Mouse (Mus musculus): ENCODE measurements around the gene Nf2. TPM values are rescaled to one million over a fixed set of nuclear protein-coding genes. Genes with fewer than 3 reads are reported as not detected.
"Not testable (repeated sequence)": the region's sequence is repeated elsewhere in the genome, so short reads cannot be mapped to it uniquely, and the experiment has no call there.

The Nf2 gene
- polyA plus RNA-seq, 1 experiment from 2014 or later = 64.0 TPM

DNA sequence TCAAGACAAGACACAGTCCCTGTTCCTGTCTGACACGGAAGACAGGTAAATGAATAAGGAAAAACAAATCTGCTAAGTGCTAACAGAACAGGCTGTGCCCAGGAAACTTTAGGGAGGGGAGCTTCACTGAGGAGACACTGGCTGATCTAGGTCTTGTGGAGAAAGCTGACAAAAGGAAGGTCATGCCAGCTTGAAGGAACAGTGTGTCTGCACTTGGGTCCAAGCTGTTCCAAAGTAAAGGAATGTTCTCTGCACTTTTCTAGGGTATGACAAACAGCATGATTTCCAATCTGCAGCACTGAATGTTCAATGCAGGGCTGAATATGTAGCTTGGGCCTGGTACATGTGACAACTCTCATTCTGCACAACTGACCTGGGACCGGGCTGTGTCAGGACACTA is 21.4 kb downstream of the Nf2 start:
- 83% methylated on average over 2 of the region's 2 CpGs for WGBS
- Histone ChIP-seq H3K4me2 (ENCODE audit: low read length) (no peak overlapping the region), H3K36me3 (ENCODE audit: control insufficient read depth, insufficient read depth, low read length) (no peaks in the 10 kb centered on the region), H3K4me3 (replicated peaks; ENCODE audit: low read depth, low read length) (no peak overlapping the region), H3K4me1 (ENCODE audit: control insufficient read depth, insufficient read depth, low read length) (no peaks in the 10 kb centered on the region), H3K27ac (replicated peaks; ENCODE audit: low read depth, low read length) (no peak overlapping the region), H3K27me3 (ENCODE audit: control insufficient read depth, insufficient read depth, low read length) (no peaks in the 10 kb centered on the region), H3K9me3 (ENCODE audit: control insufficient read depth, low read length) (no peaks in the 10 kb centered on the region), H3K9ac (replicated peaks; ENCODE audit: low read length) (no peak overlapping the region)
- DNase-seq = no peak
- ATAC-seq (ENCODE audit: low FRiP score, low TSS enrichment) = no peak

DNA sequence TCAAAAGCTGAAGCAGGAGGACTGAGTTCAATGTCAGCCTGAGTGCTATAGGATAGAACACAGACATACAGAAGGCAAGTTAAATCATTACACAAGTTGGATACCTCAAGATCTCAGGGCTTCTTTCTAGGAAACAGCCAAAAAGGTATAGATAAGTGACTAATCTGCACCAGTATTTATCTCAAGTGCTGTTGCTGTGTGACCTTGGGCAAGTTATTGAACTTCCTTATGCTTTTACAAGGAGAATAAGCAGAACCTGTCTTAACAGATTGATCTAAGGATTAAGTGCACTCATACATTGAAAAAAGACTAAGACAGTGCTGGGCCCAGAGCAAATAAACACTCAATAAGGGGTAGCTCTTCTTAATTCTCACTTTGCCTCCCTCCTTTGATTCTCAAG is 22.0 kb downstream of the Nf2 start:
- no peaks in the 10 kb centered on the region for H3K9me3 ChIP-seq (ENCODE audit: control insufficient read depth, low read length)
- no peak for ATAC-seq (ENCODE audit: low FRiP score, low TSS enrichment)

DNA sequence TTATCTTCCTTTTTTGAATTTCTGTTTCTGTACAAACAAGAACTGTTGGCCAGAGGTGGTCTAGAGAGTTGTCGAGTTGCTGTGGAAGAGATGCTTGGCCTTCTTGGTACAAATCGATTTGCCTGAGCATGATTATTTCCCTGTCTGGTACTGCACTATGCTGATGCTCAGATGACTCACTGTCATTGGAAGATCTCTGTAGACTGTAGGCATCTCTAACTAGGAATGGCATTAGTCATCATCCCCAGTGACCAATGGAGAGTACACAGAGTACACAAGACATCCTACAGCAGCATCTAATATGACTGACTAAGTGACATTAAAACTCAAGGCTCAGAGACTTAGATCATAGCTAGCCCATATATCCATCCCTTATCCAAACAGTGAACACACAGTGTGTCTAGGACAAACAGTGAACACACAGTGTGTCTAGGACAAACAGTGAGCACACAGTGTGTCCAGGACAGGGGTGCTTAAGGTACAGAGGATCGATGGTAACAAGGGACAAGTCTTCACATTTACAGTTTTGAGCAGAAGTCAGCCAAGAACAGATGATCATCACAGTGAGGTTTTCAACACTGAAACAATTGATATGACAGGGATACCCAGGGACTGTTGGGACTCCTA is 23.1 kb downstream of the Nf2 start:
- no peak for ATAC-seq (ENCODE audit: low FRiP score, low TSS enrichment)
- Histone ChIP-seq H3K4me1 (ENCODE audit: control insufficient read depth, insufficient read depth, low read length) (no peaks in the 10 kb centered on the region), H3K27me3 (ENCODE audit: control insufficient read depth, insufficient read depth, low read length) (no peaks in the 10 kb centered on the region), H3K9ac (replicated peaks; ENCODE audit: low read length) (no peak overlapping the region), H3K4me3 (replicated peaks; ENCODE audit: low read depth, low read length) (no peak overlapping the region), H3K4me2 (ENCODE audit: low read length) (no peak overlapping the region), H3K27ac (replicated peaks; ENCODE audit: low read depth, low read length) (no peak overlapping the region), H3K9me3 (ENCODE audit: control insufficient read depth, low read length) (no peaks in the 10 kb centered on the region), H3K36me3 (ENCODE audit: control insufficient read depth, insufficient read depth, low read length) (no peaks in the 10 kb centered on the region)
- DNase-seq = no peak
- 98% methylated on average over 3 of the region's 3 CpGs for WGBS

More for the DNA sequence above, 22.0 kb downstream of the Nf2 start:
- Histone ChIP-seq H3K4me2 (ENCODE audit: low read length) (no peak overlapping the region), H3K9ac (replicated peaks; ENCODE audit: low read length) (no peak overlapping the region), H3K27me3 (ENCODE audit: control insufficient read depth, insufficient read depth, low read length) (no peaks in the 10 kb centered on the region), H3K36me3 (ENCODE audit: control insufficient read depth, insufficient read depth, low read length) (no peaks in the 10 kb centered on the region), H3K27ac (replicated peaks; ENCODE audit: low read depth, low read length) (no peak overlapping the region), H3K4me3 (replicated peaks; ENCODE audit: low read depth, low read length) (no peak overlapping the region), H3K4me1 (ENCODE audit: control insufficient read depth, insufficient read depth, low read length) (no peaks in the 10 kb centered on the region)
- no peak for DNase-seq

DNA sequence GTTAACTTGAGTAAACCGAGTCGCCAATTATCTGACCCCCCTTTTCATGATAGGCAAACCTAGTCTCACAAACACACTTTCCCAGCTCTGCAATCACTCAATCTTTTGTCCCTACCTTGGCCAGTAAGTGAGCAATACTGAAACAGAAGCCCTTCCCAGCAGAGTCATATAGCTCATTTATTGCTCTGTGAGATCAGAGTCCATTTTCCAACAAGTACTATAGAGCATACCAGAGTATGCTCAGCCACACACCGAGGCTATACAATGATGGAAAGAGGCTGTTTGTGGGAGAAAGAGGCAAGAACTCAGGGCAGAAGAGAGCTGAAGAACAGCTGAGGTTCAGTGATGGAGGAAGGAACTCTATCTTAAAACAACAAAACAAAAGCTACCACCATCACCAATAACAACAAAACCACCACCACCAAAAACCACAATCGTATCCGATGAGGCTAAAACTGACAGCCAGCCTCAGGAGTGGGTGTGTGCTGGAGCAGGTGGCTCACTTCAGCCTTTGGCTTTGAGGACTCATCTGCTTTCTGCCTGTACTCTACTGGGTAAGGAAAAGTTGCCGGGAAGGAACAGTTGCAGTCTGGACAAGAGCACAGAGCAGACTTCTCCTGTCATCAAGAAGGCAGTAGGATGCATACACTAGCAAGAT is 25.6 kb downstream of the Nf2 start:
- no peak overlapping the region for H3K9ac ChIP-seq (replicated peaks; ENCODE audit: low read length)
- no peaks in the 10 kb centered on the region for H3K4me1 ChIP-seq (ENCODE audit: control insufficient read depth, insufficient read depth, low read length)
- H3K27me3 ChIP-seq (ENCODE audit: control insufficient read depth, insufficient read depth, low read length) = no peaks in the 10 kb centered on the region
- H3K27ac ChIP-seq (replicated peaks; ENCODE audit: low read depth, low read length) = no peak overlapping the region
- no peaks in the 10 kb centered on the region for H3K9me3 ChIP-seq (ENCODE audit: control insufficient read depth, low read length)
- no peak overlapping the region for H3K4me3 ChIP-seq (replicated peaks; ENCODE audit: low read depth, low read length)
- no peaks in the 10 kb centered on the region for H3K36me3 ChIP-seq (ENCODE audit: control insufficient read depth, insufficient read depth, low read length)
- no peak overlapping the region for H3K4me2 ChIP-seq (ENCODE audit: low read length)
- DNase-seq (no peak), ATAC-seq (ENCODE audit: low FRiP score, low TSS enrichment) (no peak)
- 97% methylated on average over 6 of the region's 6 CpGs for WGBS

DNA sequence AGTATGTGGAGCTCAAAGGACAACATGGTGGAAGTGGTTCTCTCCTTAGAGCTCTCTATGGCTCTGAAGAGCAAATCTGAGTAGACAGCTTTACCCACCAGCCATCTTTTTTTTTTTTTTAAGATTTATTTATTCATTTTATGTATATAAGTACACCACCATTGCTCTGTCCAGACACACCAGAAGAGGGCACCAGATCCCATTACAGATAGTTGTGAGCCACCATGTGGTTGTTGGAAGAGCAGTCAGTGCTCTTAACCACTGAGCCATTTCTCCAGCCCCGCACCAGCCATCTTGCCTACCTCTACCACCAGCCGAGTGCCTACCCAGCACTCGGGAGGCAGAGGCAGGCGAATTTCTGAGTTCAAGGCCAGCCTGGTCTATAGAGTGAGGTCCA is 26.9 kb downstream of the Nf2 start:
- not testable (repeated sequence) for H3K27me3 ChIP-seq (ENCODE audit: control insufficient read depth, insufficient read depth, low read length); H3K4me1 ChIP-seq (ENCODE audit: control insufficient read depth, insufficient read depth, low read length); H3K36me3 ChIP-seq (ENCODE audit: control insufficient read depth, insufficient read depth, low read length); H3K9me3 ChIP-seq (ENCODE audit: control insufficient read depth, low read length); H3K9ac ChIP-seq (replicated peaks; ENCODE audit: low read length); ATAC-seq (ENCODE audit: low FRiP score, low TSS enrichment); DNase-seq; H3K27ac ChIP-seq (replicated peaks; ENCODE audit: low read depth, low read length); H3K4me3 ChIP-seq (replicated peaks; ENCODE audit: low read depth, low read length); H3K4me2 ChIP-seq (ENCODE audit: low read length)
- 95% methylated on average over 4 of the region's 4 CpGs for WGBS

GRCm38 (mm10) chr11:4821492-4822445 is 27.6 kb downstream of the Nf2 start:
- H3K4me2 ChIP-seq (ENCODE audit: low read length) = no peak overlapping the region
- DNase-seq (peak; percentile 86), ATAC-seq (ENCODE audit: low FRiP score, low TSS enrichment) (no peak)
- no peak overlapping the region for H3K27ac ChIP-seq (replicated peaks; ENCODE audit: low read depth, low read length)
- H3K4me3 ChIP-seq (replicated peaks; ENCODE audit: low read depth, low read length) = no peak overlapping the region
- H3K4me1 ChIP-seq (ENCODE audit: control insufficient read depth, insufficient read depth, low read length) = no peaks in the 10 kb centered on the region
- H3K36me3 ChIP-seq (ENCODE audit: control insufficient read depth, insufficient read depth, low read length) = 0 out of 2 replicates have a peak, but pooled peaks cover 6% of the 10 kb centered on the region
- WGBS = 39% methylated on average over 7 of the region's 7 CpGs
- H3K27me3 ChIP-seq (ENCODE audit: control insufficient read depth, insufficient read depth, low read length) = no peaks in the 10 kb centered on the region
- no peaks in the 10 kb centered on the region for H3K9me3 ChIP-seq (ENCODE audit: control insufficient read depth, low read length)
- no peak overlapping the region for H3K9ac ChIP-seq (replicated peaks; ENCODE audit: low read length)

DNA sequence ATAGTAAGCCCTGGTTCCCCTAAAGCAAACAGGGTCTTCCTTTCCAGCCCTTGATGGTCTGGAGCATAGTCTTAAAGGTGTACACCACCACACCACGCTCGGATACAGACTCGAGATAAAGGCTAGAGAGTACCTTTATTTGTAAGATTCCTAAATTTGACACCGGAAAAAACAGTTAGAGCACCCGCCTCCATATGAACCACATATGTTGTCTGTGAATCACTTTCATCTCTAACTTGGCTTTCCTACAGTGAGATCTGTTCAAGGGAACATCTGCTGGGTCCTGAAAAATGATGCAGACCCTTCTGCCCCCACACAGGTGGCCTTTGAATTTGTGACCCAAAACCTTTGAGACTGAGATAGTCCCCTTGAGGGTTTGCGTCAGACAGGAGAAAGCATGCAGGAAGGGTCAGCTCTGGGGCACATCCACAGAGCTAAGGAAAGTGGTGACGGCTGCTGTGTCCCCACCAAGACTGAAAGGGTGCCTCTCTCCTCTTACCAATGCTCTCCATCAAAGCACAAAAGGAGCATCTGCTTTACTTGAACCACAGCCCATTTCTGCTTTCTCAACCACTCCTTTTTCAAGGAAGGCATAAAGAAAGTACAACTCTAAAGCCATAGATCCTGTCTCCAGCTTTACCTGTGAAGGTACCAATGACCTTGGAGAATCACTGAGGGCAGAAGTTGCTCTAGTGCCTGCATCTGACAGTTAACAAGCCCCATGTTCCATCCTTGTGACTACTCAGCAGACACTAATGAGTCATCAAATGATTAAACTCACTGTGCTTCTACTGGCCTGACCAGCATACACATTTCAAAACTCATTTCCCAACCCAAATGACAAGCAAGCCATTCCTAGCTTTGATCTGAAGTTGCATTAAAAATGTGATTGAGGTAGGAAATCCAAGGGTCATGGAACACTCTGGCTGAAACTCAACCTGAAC is 34.6 kb downstream of the Nf2 start:
- Histone ChIP-seq H3K36me3 (ENCODE audit: control insufficient read depth, insufficient read depth, low read length) (peaks cover 9% of the 10 kb centered on the region; the same call in 1 of the 2 replicates), H3K27ac (replicated peaks; ENCODE audit: low read depth, low read length) (no peak overlapping the region), H3K9me3 (ENCODE audit: control insufficient read depth, low read length) (no peaks in the 10 kb centered on the region), H3K4me3 (replicated peaks; ENCODE audit: low read depth, low read length) (no peak overlapping the region), H3K9ac (replicated peaks; ENCODE audit: low read length) (no peak overlapping the region), H3K4me2 (ENCODE audit: low read length) (no peak overlapping the region), H3K27me3 (ENCODE audit: control insufficient read depth, insufficient read depth, low read length) (no peaks in the 10 kb centered on the region), H3K4me1 (ENCODE audit: control insufficient read depth, insufficient read depth, low read length) (no peaks in the 10 kb centered on the region)
- DNase-seq = no peak
- no peak for ATAC-seq (ENCODE audit: low FRiP score, low TSS enrichment)
- WGBS = 94% methylated on average over 7 of the region's 7 CpGs

DNA sequence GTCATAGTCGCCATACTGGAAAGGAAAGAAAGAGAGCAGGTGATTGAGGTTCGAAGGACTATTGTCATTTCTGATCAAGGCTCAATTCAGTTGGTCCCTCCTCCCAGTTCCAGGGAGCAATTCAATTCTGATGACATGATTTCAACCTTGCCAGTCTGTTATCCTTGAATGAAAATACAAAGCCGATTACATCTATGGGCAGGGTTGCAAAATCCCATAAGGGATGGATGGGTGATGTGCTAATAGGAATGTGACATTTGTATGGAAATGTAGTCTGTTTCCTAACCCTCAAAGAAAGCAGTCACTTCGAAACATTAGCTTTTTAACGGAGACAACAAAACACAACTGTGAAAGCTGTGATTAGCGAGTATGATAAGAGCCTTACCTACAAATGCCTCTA is 41.0 kb downstream of the Nf2 start:
- Histone ChIP-seq H3K9ac (replicated peaks; ENCODE audit: low read length) (no peak overlapping the region), H3K9me3 (ENCODE audit: control insufficient read depth, low read length) (no peaks in the 10 kb centered on the region), H3K4me1 (ENCODE audit: control insufficient read depth, insufficient read depth, low read length) (no peaks in the 10 kb centered on the region), H3K27me3 (ENCODE audit: control insufficient read depth, insufficient read depth, low read length) (no peaks in the 10 kb centered on the region), H3K4me2 (ENCODE audit: low read length) (no peak overlapping the region), H3K4me3 (replicated peaks; ENCODE audit: low read depth, low read length) (no peak overlapping the region), H3K27ac (replicated peaks; ENCODE audit: low read depth, low read length) (0 out of 2 replicates have a peak overlapping the region, but pooled peaks have one; percentile 33), H3K36me3 (ENCODE audit: control insufficient read depth, insufficient read depth, low read length) (peaks cover 12% of the 10 kb centered on the region)
- ATAC-seq (ENCODE audit: low FRiP score, low TSS enrichment) (no peak), DNase-seq (no peak)
- WGBS = 67% methylated on average over 6 of the region's 6 CpGs
